Mouse (Mus musculus): Measurements from ENCODE around the gene Wdr61. TPM values are rescaled to one million over a fixed set of nuclear protein-coding genes. Genes with fewer than 3 reads are reported as not detected.

Gene Wdr61
- total and polyA plus RNA-seq, 2 experiments from 2014 or later, result 37.9 to 88.5 TPM

- H3K36me3 ChIP-seq (ENCODE audit: insufficient read depth, low read length), result peaks cover 12% of the 10 kb centered on the region; the same call in 1 of the 2 replicates
- no peak overlapping the region for H3K4me3 ChIP-seq (ENCODE audit: low read length)
- 87% methylated on average over 5 of the region's 5 CpGs for WGBS
- no peaks in the 10 kb centered on the region for H3K9me3 ChIP-seq (ENCODE audit: low read length)
- H3K4me2 ChIP-seq (ENCODE audit: low read depth, low read length), result no peak overlapping the region
- no peak for ATAC-seq
- no peak overlapping the region for H3K27ac ChIP-seq
- no peak for DNase-seq (ENCODE audit: low spot score)
- H3K27me3 ChIP-seq (ENCODE audit: insufficient read depth, low read length), result no peaks in the 10 kb centered on the region
- H3K9ac ChIP-seq (replicated peaks; ENCODE audit: low read length), result no peak overlapping the region
- no peak for TF ChIP-seq CTCF (IDR thresholded peaks at IDR 0.05; ENCODE audit: low read depth)
- no peaks in the 10 kb centered on the region for H3K4me1 ChIP-seq (ENCODE audit: insufficient read depth, low read length)
Observed at GRCm38 (mm10) chr9:54708085-54708484, 26.2 kb downstream of the Wdr61 start.

DNA sequence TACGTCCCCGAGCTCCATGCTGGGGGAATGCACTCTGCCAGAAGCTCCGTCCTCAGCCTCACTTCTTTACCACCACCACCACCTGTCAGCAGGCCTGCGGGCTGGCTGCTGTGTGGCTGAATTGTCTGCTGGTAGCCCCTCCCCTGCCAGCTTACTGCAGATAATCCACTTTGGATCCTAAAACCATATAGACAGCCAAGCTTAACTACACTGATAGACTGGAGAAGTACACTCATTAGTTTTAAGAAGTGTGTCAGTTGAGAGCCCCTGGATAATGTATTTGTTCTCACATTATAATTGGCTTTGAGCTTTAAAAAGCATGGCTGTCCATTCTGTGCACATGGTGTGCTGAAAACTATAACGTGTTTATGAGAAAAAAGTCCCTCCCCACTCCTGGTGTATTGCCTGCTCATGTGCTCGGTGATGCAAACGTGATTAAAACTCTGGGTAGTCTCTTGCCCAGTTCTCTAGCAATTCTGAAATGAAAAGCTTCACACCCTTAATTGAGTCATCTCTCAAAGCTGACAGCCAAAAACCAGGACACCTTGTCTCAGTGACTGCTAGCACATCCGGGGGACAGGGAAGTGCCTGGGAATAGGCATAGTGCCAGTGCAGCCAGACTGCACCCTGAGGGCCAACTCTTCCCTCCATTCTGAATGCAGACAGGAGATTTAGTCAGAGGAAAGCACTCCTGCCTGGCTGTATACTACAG, 26.9 kb downstream of the Wdr61 start:
- no peaks in the 10 kb centered on the region for H3K4me1 ChIP-seq (ENCODE audit: insufficient read depth, low read length)
- H3K9me3 ChIP-seq (ENCODE audit: low read length), result no peaks in the 10 kb centered on the region
- H3K4me3 ChIP-seq (ENCODE audit: low read length), result no peak overlapping the region
- TF ChIP-seq CTCF (IDR thresholded peaks at IDR 0.05; ENCODE audit: low read depth), result no peak
- no peaks in the 10 kb centered on the region for H3K27me3 ChIP-seq (ENCODE audit: insufficient read depth, low read length)
- ATAC-seq, result no peak
- no peak overlapping the region for H3K9ac ChIP-seq (replicated peaks; ENCODE audit: low read length)
- peak; percentile 57 for DNase-seq (ENCODE audit: low spot score)
- no peak overlapping the region for H3K4me2 ChIP-seq (ENCODE audit: low read depth, low read length)
- H3K27ac ChIP-seq, result no peak overlapping the region
- peaks cover 12% of the 10 kb centered on the region; the same call in 1 of the 2 replicates for H3K36me3 ChIP-seq (ENCODE audit: insufficient read depth, low read length)
- WGBS, result 34% methylated on average over 8 of the region's 8 CpGs

GRCm38 (mm10) chr9:54705561-54705960, 28.8 kb downstream of the Wdr61 start:
- no peak overlapping the region for H3K4me2 ChIP-seq (ENCODE audit: low read depth, low read length)
- TF ChIP-seq CTCF (IDR thresholded peaks at IDR 0.05; ENCODE audit: low read depth), result no peak
- no peak overlapping the region for H3K4me3 ChIP-seq (ENCODE audit: low read length)
- DNase-seq (ENCODE audit: low spot score), result no peak
- H3K9me3 ChIP-seq (ENCODE audit: low read length), result no peaks in the 10 kb centered on the region
- ATAC-seq, result no peak
- H3K36me3 ChIP-seq (ENCODE audit: insufficient read depth, low read length), result peaks cover 3% of the 10 kb centered on the region; the same call in 1 of the 2 replicates
- no peaks in the 10 kb centered on the region for H3K27me3 ChIP-seq (ENCODE audit: insufficient read depth, low read length)
- WGBS, result 44% methylated on average over 1 of the region's 1 CpGs
- H3K9ac ChIP-seq (replicated peaks; ENCODE audit: low read length), result no peak overlapping the region
- peaks cover 4% of the 10 kb centered on the region; the same call in 1 of the 2 replicates for H3K4me1 ChIP-seq (ENCODE audit: insufficient read depth, low read length)
- no peak overlapping the region for H3K27ac ChIP-seq

GRCm38 (mm10) chr9:54704361-54704760, 30.0 kb downstream of the Wdr61 start:
- no peak for ATAC-seq

DNA sequence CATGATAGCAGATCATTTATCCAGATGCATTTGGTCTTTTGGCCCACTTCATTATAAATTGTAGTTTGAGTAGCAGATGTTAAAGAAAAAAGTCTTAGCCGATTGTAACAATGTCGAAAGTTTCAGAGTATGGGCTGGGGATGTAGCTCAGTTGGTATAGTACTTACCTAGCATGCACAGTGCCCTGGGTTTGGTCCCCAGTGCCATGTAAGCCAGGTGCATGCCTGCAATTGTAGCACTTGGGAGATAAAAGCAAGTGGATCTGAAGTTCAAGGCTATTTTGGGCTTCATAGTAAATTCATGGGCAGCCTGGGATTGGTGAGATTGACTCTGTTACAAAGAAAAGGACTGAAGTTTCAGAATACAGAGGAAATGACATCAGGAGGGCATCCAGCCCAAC, 31.7 kb downstream of the Wdr61 start:
- Histone ChIP-seq H3K4me1 (ENCODE audit: insufficient read depth, low read length) (peaks cover 12% of the 10 kb centered on the region; the same call in 1 of the 2 replicates), H3K9ac (replicated peaks; ENCODE audit: low read length) (no peak overlapping the region), H3K9me3 (ENCODE audit: low read length) (no peaks in the 10 kb centered on the region), H3K27ac (no peak overlapping the region), H3K36me3 (ENCODE audit: insufficient read depth, low read length) (no peaks in the 10 kb centered on the region), H3K27me3 (ENCODE audit: insufficient read depth, low read length) (no peaks in the 10 kb centered on the region), H3K4me3 (ENCODE audit: low read length) (no peak overlapping the region), H3K4me2 (ENCODE audit: low read depth, low read length) (no peak overlapping the region)
- DNase-seq (ENCODE audit: low spot score) (no peak), ATAC-seq (no peak)
- WGBS, result 55% methylated on average over 2 of the region's 2 CpGs
- no peak for TF ChIP-seq CTCF (IDR thresholded peaks at IDR 0.05; ENCODE audit: low read depth)

More at GRCm38 (mm10) chr9:54704361-54704760, 30.0 kb downstream of the Wdr61 start:
- Histone ChIP-seq H3K4me1 (ENCODE audit: insufficient read depth, low read length) (peaks cover 8% of the 10 kb centered on the region; the same call in 1 of the 2 replicates), H3K36me3 (ENCODE audit: insufficient read depth, low read length) (no peaks in the 10 kb centered on the region), H3K4me3 (ENCODE audit: low read length) (no peak overlapping the region), H3K27me3 (ENCODE audit: insufficient read depth, low read length) (no peaks in the 10 kb centered on the region), H3K9ac (replicated peaks; ENCODE audit: low read length) (no peak overlapping the region), H3K9me3 (ENCODE audit: low read length) (no peaks in the 10 kb centered on the region), H3K27ac (no peak overlapping the region), H3K4me2 (ENCODE audit: low read depth, low read length) (no peak overlapping the region)
- 61% methylated on average over 5 of the region's 5 CpGs for WGBS
- no peak for DNase-seq (ENCODE audit: low spot score)
- TF ChIP-seq CTCF (IDR thresholded peaks at IDR 0.05; ENCODE audit: low read depth), result no peak

GRCm38 (mm10) chr9:54700746-54701145, 33.6 kb downstream of the Wdr61 start:
- no peak for TF ChIP-seq CTCF (IDR thresholded peaks at IDR 0.05; ENCODE audit: low read depth)
- Histone ChIP-seq H3K9me3 (ENCODE audit: low read length) (no peaks in the 10 kb centered on the region; the same call in 1 of the 2 replicates), H3K27ac (no peak overlapping the region), H3K4me3 (ENCODE audit: low read length) (peak overlapping the region; percentile 75), H3K4me1 (ENCODE audit: insufficient read depth, low read length) (peaks cover 12% of the 10 kb centered on the region; the same call in 1 of the 2 replicates), H3K27me3 (ENCODE audit: insufficient read depth, low read length) (no peaks in the 10 kb centered on the region), H3K4me2 (ENCODE audit: low read depth, low read length) (peak overlapping the region; percentile 95), H3K9ac (replicated peaks; ENCODE audit: low read length) (no peak overlapping the region), H3K36me3 (ENCODE audit: insufficient read depth, low read length) (no peaks in the 10 kb centered on the region)
- 84% methylated on average over 7 of the region's 7 CpGs for WGBS
- DNase-seq (ENCODE audit: low spot score), result no peak
- no peak for ATAC-seq

- Histone ChIP-seq H3K9me3 (ENCODE audit: low read length) (no peaks in the 10 kb centered on the region; the same call in 1 of the 2 replicates), H3K9ac (replicated peaks; ENCODE audit: low read length) (peak overlapping the region; percentile 90), H3K4me3 (ENCODE audit: low read length) (peak overlapping the region; percentile 75), H3K4me2 (ENCODE audit: low read depth, low read length) (peak overlapping the region; percentile 95), H3K4me1 (ENCODE audit: insufficient read depth, low read length) (peaks cover 12% of the 10 kb centered on the region; the same call in 1 of the 2 replicates), H3K27ac (peak overlapping the region; percentile 62; the same call in 1 of the 2 replicates), H3K27me3 (ENCODE audit: insufficient read depth, low read length) (no peaks in the 10 kb centered on the region), H3K36me3 (ENCODE audit: insufficient read depth, low read length) (no peaks in the 10 kb centered on the region)
- DNase-seq (ENCODE audit: low spot score), result peak; percentile 25
- no peak for ATAC-seq
- no peak for TF ChIP-seq CTCF (IDR thresholded peaks at IDR 0.05; ENCODE audit: low read depth)
- WGBS, result 22% methylated on average over 9 of the region's 9 CpGs
Observed at GRCm38 (mm10) chr9:54700174-54700475, 34.2 kb downstream of the Wdr61 start.
